Mouse (Mus musculus) forebrain, postnatal 0 days (tissue): Measurements from ENCODE around the gene Trpv5. TPM values are rescaled to one million over a fixed set of nuclear protein-coding genes. Genes with fewer than 3 reads are reported as not detected.

ENCODE experiments used
- ATAC-seq: fragments of 200-750 bp; cut with Nextera tagmentation; 2 replicates; pipeline ENCODE4 v1.8.0; 2017; ENCODE audit warnings: mild to moderate bottlenecking, moderate library complexity
- DNase-seq: peaks from one replicate; pipeline ENCODE4 v3.0.0-alpha.2; 2015
- H3K27ac ChIP-seq: fragments of 300-500 bp; sonication (generic); 2 replicates; pipeline ENCODE4 v1.5.1; 2014; ENCODE audit warnings: low read depth, mild to moderate bottlenecking, antibody characterized with exemption, low read length, moderate library complexity, mixed read lengths
- H3K27me3 ChIP-seq: fragments of 300-500 bp; sonication (generic); 2 replicates; pipeline ENCODE4 v1.6.1; 2014; ENCODE audit warnings: mild to moderate bottlenecking, low read length, mixed read lengths; ENCODE audit not compliant: insufficient read depth
- H3K36me3 ChIP-seq: fragments of 300-500 bp; sonication (generic); 2 replicates; pipeline ENCODE4 v1.6.1; 2014; ENCODE audit warnings: mild to moderate bottlenecking, moderate library complexity; ENCODE audit not compliant: insufficient read depth
- H3K4me1 ChIP-seq: fragments of 300-500 bp; sonication (generic); 2 replicates; pipeline ENCODE4 v1.6.1; 2014; ENCODE audit warnings: antibody characterized with exemption; ENCODE audit not compliant: insufficient read depth
- H3K4me2 ChIP-seq: fragments of 300-500 bp; sonication (generic); 2 replicates; pipeline ENCODE4 v1.6.1; 2014; ENCODE audit warnings: low read depth, mild to moderate bottlenecking, moderate library complexity
- H3K4me3 ChIP-seq: fragments of 300-500 bp; sonication (generic); 2 replicates; pipeline ENCODE4 v1.5.1; 2014; ENCODE audit warnings: low read depth, low read length, mixed read lengths
- H3K9ac ChIP-seq: fragments of 300-500 bp; sonication (generic); 2 replicates; pipeline ENCODE4 v1.6.1; 2014; ENCODE audit warnings: mild to moderate bottlenecking
- H3K9me3 ChIP-seq: fragments of 300-500 bp; sonication (generic); 2 replicates; pipeline ENCODE4 v1.6.1; 2016; ENCODE audit warnings: low read length
- CTCF ChIP-seq: sonication (generic); IDR thresholded peaks from 2 replicates; pipeline ENCODE4 v1.5.1; 2016; ENCODE audit warnings: antibody characterized with exemption, control low read depth, low read depth
- WGBS: fragments of 180-500 bp; shearing (Covaris S2); extraction: QIAGEN DNeasy Blood & Tissue Kit; methylation state at CpG from one replicate; pipeline ENCODE4 v1.1.7; 2014; 5-methylcytosine and 5-hydroxymethylcytosine counted together
- polyA plus RNA-seq: library from polyadenylated mRNA; unstranded; fragments of >200 nt; fragmentation: Nextera tagmentation; extraction: Ambion mirVana; gene quantifications from 2 replicates; pipeline ENCODE4 v1.2.1, GENCODE M21; 2015
- total RNA-seq: library from RNA; depleted of rRNA; stranded (reverse); fragments of >200 nt; gene quantifications from 2 replicates; pipeline ENCODE4 v1.2.3, GENCODE M21; 2014; rRNA removed

The Trpv5 gene
- total and polyA plus RNA-seq, 2 experiments from 2014 or later, result not detected

DNA sequence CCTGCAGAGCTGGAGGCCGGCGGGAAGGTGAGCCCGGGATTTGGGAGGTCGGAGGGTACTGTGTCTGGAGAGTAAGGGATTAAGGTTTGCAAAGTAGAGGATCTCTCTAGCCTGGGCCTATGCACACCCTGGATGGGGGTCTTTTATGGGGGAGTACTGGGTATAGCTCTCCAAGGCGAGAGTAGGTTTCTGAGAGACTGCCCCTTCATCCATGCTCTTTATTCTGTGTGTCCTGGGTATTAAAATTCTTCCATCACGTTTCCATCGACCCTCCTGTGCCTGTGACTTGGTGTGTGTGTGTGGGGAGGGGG lies 74.8 kb downstream of the Trpv5 start:
- Histone ChIP-seq H3K9ac (peak overlapping the region; percentile 84), H3K4me2 (peak overlapping the region; percentile 90), H3K4me3 (peak overlapping the region; percentile 91), H3K27ac (peak overlapping the region; percentile 90), H3K27me3 (no peaks in the 10 kb centered on the region), H3K9me3 (no peaks in the 10 kb centered on the region), H3K36me3 (no peaks in the 10 kb centered on the region), H3K4me1 (peaks cover 13% of the 10 kb centered on the region)
- DNase-seq, result no peak
- no peak for TF ChIP-seq CTCF
- WGBS, result 2% methylated on average over 7 of the region's 7 CpGs
- peak; percentile 30 for ATAC-seq

- Histone ChIP-seq H3K27me3 (no peaks in the 10 kb centered on the region), H3K9ac (peak within 1 kb of the TSS; percentile 84), H3K4me2 (peak within 1 kb of the TSS; percentile 90), H3K27ac (peak within 1 kb of the TSS; percentile 90), H3K4me1 (peaks cover 13% of the 10 kb centered on the region), H3K36me3 (no peaks in the 10 kb centered on the region), H3K4me3 (peak within 1 kb of the TSS; percentile 91), H3K9me3 (no peaks in the 10 kb centered on the region)
- under 1% methylated on average over 64 of the region's 68 CpGs for WGBS
- ATAC-seq (peak; percentile 91), DNase-seq (peak; percentile 87)
- peak; percentile 17; the same call in 1 of the 2 replicates for TF ChIP-seq CTCF
Measured at GRCm38 (mm10) chr6:41605061-41605793, 75.3 kb downstream of the Trpv5 start, which contains the start of gene Ephb6. Gene Ephb6 (plus strand): TSS chr6:41605482.

DNA sequence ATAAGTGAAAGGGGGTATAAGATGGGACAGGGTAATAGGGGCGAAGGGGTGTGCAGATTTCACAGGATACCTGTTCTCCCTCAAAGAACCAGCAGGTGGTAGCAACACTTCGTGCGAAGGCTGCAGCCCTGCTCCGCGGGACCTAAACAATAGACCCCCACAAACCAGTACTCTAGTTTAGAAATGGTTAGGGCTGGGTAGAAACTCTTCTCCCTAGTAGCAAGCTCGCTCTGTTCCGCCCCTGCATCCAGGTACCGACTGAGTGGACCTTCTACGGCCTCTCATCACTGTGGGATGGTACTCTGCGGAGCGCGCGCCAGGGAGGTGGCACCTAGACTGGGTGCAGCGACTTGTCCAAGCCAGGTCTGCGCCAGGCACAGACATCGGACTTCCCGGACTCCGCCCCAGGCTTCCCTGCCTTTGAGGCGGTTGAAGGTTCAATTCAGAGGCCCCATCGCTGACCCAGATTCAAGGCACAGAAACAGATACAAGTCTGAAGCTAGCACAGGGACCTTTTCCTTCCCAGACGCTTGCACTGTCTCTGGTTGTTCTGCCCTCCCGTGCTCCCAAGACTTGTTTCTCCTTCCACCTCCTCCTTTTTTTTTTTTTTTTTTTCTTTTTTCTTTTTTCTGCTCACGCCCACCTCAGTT lies 76.0 kb downstream of the Trpv5 start:
- ATAC-seq, result peak; percentile 77
- under 1% methylated on average over 23 of the region's 23 CpGs for WGBS
- TF ChIP-seq CTCF, result peak; percentile 82

More for the DNA sequence above, 76.0 kb downstream of the Trpv5 start:
- H3K27me3 ChIP-seq, result no peaks in the 10 kb centered on the region
- peak; percentile 87 for DNase-seq
- H3K9ac ChIP-seq, result peak overlapping the region; percentile 84
- H3K4me1 ChIP-seq, result peaks cover 13% of the 10 kb centered on the region
- H3K27ac ChIP-seq, result peak overlapping the region; percentile 90
- H3K4me3 ChIP-seq, result peak overlapping the region; percentile 91
- no peaks in the 10 kb centered on the region for H3K9me3 ChIP-seq
- H3K36me3 ChIP-seq, result no peaks in the 10 kb centered on the region
- H3K4me2 ChIP-seq, result peak overlapping the region; percentile 90

Other genes with a start within 250 kb of the Trpv5 start
- gene Gm10334, start 234.6 kb downstream of the Trpv5 start, total RNA-seq, result not detected in 2 replicates
- gene Gm10334, start 234.6 kb downstream of the Trpv5 start, polyA plus RNA-seq, result not detected in 2 replicates
- not detected in 2 replicates for gene Prss1, start 221.8 kb downstream of the Trpv5 start, total RNA-seq
- not detected in 2 replicates for gene Prss1, start 221.8 kb downstream of the Trpv5 start, polyA plus RNA-seq
- gene Prss2, start 159.0 kb downstream of the Trpv5 start, total RNA-seq, result not detected in 2 replicates
- not detected in 2 replicates for gene Prss2, start 159.0 kb downstream of the Trpv5 start, polyA plus RNA-seq
- gene Ephb6, start 75.3 kb downstream of the Trpv5 start, total RNA-seq, result 47.6 and 58.4 TPM in 2 replicates
- gene Ephb6, start 75.3 kb downstream of the Trpv5 start, polyA plus RNA-seq, result 31.6 and 34.6 TPM in 2 replicates
- not detected in 2 replicates for gene Trpv6, start 44.4 kb downstream of the Trpv5 start, total RNA-seq
- 0.62 and 0.65 TPM in 2 replicates for gene Trpv6, start 44.4 kb downstream of the Trpv5 start, polyA plus RNA-seq
- not detected in 2 replicates for gene Llcfc1, start 3.7 kb upstream of the Trpv5 start, total RNA-seq
- not detected in 2 replicates for gene Llcfc1, start 3.7 kb upstream of the Trpv5 start, polyA plus RNA-seq
- not detected in 2 replicates for gene Kel, start 23.6 kb upstream of the Trpv5 start, total RNA-seq
- not detected in 2 replicates for gene Kel, start 23.6 kb upstream of the Trpv5 start, polyA plus RNA-seq
- gene Olfr459, start 94.4 kb upstream of the Trpv5 start, total RNA-seq, result not detected in 2 replicates
- gene Olfr459, start 94.4 kb upstream of the Trpv5 start, polyA plus RNA-seq, result not detected in 2 replicates
- not detected in 2 replicates for gene Pip, start 166.8 kb upstream of the Trpv5 start, total RNA-seq
- not detected in 2 replicates for gene Pip, start 166.8 kb upstream of the Trpv5 start, polyA plus RNA-seq
- not detected in 2 replicates for gene Sval2, start 172.2 kb upstream of the Trpv5 start, total RNA-seq
- gene Sval2, start 172.2 kb upstream of the Trpv5 start, polyA plus RNA-seq, result 0.26 TPM in 1 of 2 replicates, not detected in the other